Mouse (Mus musculus) neural tube, embryonic 11.5 days (tissue): ENCODE results near the gene Arf6. TPM values are rescaled to one million over a fixed set of nuclear protein-coding genes. Genes with fewer than 3 reads are reported as not detected.

Experiments used
- ATAC-seq: fragments of 200-750 bp; cut with Nextera tagmentation; 2 replicates; pipeline ENCODE4 v1.8.0; 2017; ENCODE audit warnings: moderate number of reproducible peaks, mild to moderate bottlenecking, moderate TSS enrichment, moderate library complexity; ENCODE audit not compliant: insufficient read depth, low FRiP score, low TSS enrichment
- DNase-seq: peaks from one replicate; pipeline ENCODE4 v3.0.0-alpha.2; 2015; ENCODE audit warnings: low spot score
- H3K27ac ChIP-seq: fragments of 300-500 bp; sonication (generic); 2 replicates; pipeline ENCODE4 v1.5.1; 2014; ENCODE audit warnings: low read depth, mild to moderate bottlenecking, low read length
- H3K27me3 ChIP-seq: fragments of 300-500 bp; sonication (generic); 2 replicates; pipeline ENCODE4 v1.6.1; 2014; ENCODE audit warnings: mild to moderate bottlenecking, low read length, mixed read lengths; ENCODE audit not compliant: control insufficient read depth, insufficient read depth
- H3K36me3 ChIP-seq: fragments of 300-500 bp; sonication (generic); 2 replicates; pipeline ENCODE4 v1.6.1; 2014; ENCODE audit warnings: mild to moderate bottlenecking, low read length, moderate library complexity, mixed read lengths; ENCODE audit not compliant: control insufficient read depth, insufficient read depth
- H3K4me1 ChIP-seq: fragments of 300-500 bp; sonication (generic); 2 replicates; pipeline ENCODE4 v1.6.1; 2014; ENCODE audit warnings: low read length, mixed read lengths; ENCODE audit not compliant: control insufficient read depth, insufficient read depth
- H3K4me2 ChIP-seq: fragments of 300-500 bp; sonication (generic); 2 replicates; pipeline ENCODE4 v1.6.1; 2014; ENCODE audit warnings: low read depth, mild to moderate bottlenecking, moderate library complexity
- H3K4me3 ChIP-seq: fragments of 300-500 bp; sonication (generic); 2 replicates; pipeline ENCODE4 v1.5.1; 2014; ENCODE audit warnings: low read depth, low read length
- H3K9ac ChIP-seq: fragments of 300-500 bp; sonication (generic); 2 replicates; pipeline ENCODE4 v1.6.1; 2014; ENCODE audit warnings: mild to moderate bottlenecking, low read length
- H3K9me3 ChIP-seq: fragments of 300-500 bp; sonication (generic); 2 replicates; pipeline ENCODE4 v1.6.1; 2016; ENCODE audit warnings: low read length; ENCODE audit not compliant: control insufficient read depth
- WGBS: fragments of 180-500 bp; shearing (Covaris S2); extraction: QIAGEN DNeasy Blood & Tissue Kit; methylation state at CpG from one replicate; pipeline ENCODE4 v1.1.7; 2014; 5-methylcytosine and 5-hydroxymethylcytosine counted together
- polyA plus RNA-seq: library from polyadenylated mRNA; unstranded; fragments of >200 nt; fragmentation: Nextera tagmentation; extraction: Ambion mirVana; gene quantifications from 2 replicates; pipeline ENCODE4 v1.2.1, GENCODE M21; 2014

Gene Arf6
- 52.4 and 55.8 TPM in 2 replicates for polyA plus RNA-seq

- WGBS = under 1% methylated on average over 102 of the region's 121 CpGs
- H3K36me3 ChIP-seq = no peaks in the 10 kb centered on the region
Measured at GRCm38 (mm10) chr12:69371854-69372671, at the start of gene Arf6, which contains the start of gene Gm9887. Gene Arf6 (plus strand): TSS chr12:69372150. Gene Gm9887 (minus strand): TSS chr12:69372458.

DNA sequence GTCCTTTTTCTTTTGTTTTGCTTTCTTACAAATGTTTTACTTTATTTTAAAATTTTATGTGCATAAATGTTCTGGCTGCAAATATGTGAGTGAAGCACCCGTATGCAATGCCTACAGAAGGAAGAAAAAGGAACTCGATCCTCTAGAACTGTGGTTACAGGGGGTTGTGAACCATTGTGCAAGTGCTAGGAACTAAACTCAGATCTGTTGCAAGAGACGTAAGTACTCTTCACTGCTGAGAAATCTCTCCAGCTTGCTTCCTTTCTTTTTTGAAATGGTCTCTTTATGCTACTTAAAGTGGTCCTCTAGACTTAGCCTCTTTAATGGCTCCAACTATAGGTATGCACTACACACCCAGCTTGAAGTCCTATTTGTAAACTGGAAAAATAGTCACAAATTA is 40.8 kb upstream of the Arf6 start:
- no peak for DNase-seq
- Histone ChIP-seq H3K36me3 (peaks cover 7% of the 10 kb centered on the region), H3K9ac (no peak overlapping the region), H3K4me3 (no peak overlapping the region), H3K4me1 (no peaks in the 10 kb centered on the region), H3K27ac (no peak overlapping the region), H3K9me3 (no peaks in the 10 kb centered on the region), H3K27me3 (no peaks in the 10 kb centered on the region), H3K4me2 (no peak overlapping the region)
- 94% methylated on average over 3 of the region's 3 CpGs for WGBS
- no peak for ATAC-seq

More at GRCm38 (mm10) chr12:69371854-69372671, at the start of gene Arf6, which contains the start of gene Gm9887:
- peak within 1 kb of the TSS; percentile 99 for H3K4me3 ChIP-seq
- H3K9ac ChIP-seq = peak within 1 kb of the TSS; percentile 94
- peak within 1 kb of the TSS; percentile 85 for H3K27ac ChIP-seq
- peaks cover 10% of the 10 kb centered on the region for H3K4me1 ChIP-seq
- DNase-seq (peak; percentile 99), ATAC-seq (peak; percentile 92)
- H3K27me3 ChIP-seq = no peaks in the 10 kb centered on the region
- no peaks in the 10 kb centered on the region for H3K9me3 ChIP-seq
- peak within 1 kb of the TSS; percentile 76 for H3K4me2 ChIP-seq

DNA sequence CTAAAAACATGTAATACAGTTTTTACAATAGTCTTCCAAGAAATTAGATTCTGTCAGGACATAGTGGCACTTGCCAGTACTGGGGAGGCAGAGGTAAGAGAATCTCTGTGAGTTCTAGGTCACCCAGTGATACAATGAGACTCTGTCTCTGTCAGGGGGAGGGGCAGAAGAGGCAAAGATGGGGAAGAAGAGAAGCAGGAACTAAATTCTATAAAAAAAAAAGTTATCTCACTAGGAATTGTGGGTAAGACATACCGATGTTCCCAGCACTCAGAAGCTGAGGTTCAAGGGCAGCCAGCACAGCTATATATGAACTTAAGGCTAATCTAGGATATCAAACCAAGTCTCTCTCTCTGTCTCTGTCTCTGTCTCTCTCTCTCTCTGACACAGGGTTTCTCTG is 39.8 kb upstream of the Arf6 start:
- H3K4me2 ChIP-seq = no peak overlapping the region
- H3K27ac ChIP-seq = no peak overlapping the region
- H3K4me3 ChIP-seq = no peak overlapping the region
- no peaks in the 10 kb centered on the region for H3K27me3 ChIP-seq
- no peak overlapping the region for H3K9ac ChIP-seq
- H3K36me3 ChIP-seq = peaks cover 7% of the 10 kb centered on the region
- 100% methylated on average over 1 of the region's 1 CpGs for WGBS
- ATAC-seq (no peak), DNase-seq (no peak)
- H3K4me1 ChIP-seq = no peaks in the 10 kb centered on the region
- no peaks in the 10 kb centered on the region for H3K9me3 ChIP-seq

DNA sequence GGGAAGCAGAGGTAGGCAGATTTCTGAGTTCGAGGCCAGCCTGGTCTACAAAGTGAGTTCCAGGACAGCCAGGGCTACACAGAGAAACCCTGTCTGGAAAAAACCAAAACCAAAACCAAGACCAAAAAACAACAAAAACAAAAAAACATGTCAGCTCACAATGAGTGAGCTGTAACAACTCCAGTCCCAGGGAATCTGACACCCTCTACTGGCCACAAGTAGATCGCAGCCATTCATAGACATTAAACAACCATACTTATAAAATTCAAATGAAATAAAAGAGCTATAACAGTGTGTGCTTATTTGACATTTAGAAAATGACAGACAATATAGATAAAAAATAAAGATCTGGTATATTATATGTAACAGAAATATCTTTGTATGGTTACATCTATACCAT is 38.4 kb upstream of the Arf6 start:
- WGBS = 92% methylated on average over 2 of the region's 2 CpGs
- DNase-seq (peak; percentile 23), ATAC-seq (no peak)
- Histone ChIP-seq H3K4me2 (no peak overlapping the region), H3K36me3 (peaks cover 4% of the 10 kb centered on the region; the same call in 1 of the 2 replicates), H3K4me3 (no peak overlapping the region), H3K27me3 (no peaks in the 10 kb centered on the region), H3K4me1 (no peaks in the 10 kb centered on the region), H3K27ac (no peak overlapping the region), H3K9me3 (no peaks in the 10 kb centered on the region), H3K9ac (no peak overlapping the region)

- DNase-seq (no peak), ATAC-seq (no peak)
- Histone ChIP-seq H3K27ac (no peak overlapping the region), H3K4me1 (no peaks in the 10 kb centered on the region), H3K9ac (no peak overlapping the region), H3K4me2 (no peak overlapping the region), H3K4me3 (no peak overlapping the region), H3K36me3 (peaks cover 4% of the 10 kb centered on the region), H3K9me3 (no peaks in the 10 kb centered on the region), H3K27me3 (no peaks in the 10 kb centered on the region)
- 89% methylated on average over 2 of the region's 2 CpGs for WGBS
Measured at GRCm38 (mm10) chr12:69349928-69350327, 22.0 kb upstream of the Arf6 start.

DNA sequence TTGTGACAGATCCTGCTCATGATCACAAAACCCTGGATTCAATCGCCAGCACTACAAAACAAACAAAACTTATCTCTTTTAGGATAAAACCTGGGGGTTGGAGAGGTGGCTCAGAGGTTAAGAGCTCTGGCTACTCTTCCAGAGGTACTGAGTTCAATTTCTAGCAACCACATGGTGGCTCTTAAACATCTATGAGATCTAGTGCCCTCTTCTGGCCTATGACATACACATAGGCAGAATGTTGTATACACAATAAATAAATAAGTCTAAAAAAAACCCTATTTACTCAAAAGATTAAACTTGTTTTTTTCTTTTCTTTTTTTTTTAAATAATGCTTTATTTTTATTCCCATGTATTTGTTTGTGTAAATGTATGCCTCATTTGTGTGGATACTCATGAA is 20.3 kb upstream of the Arf6 start:
- Histone ChIP-seq H3K27me3 (no peaks in the 10 kb centered on the region), H3K9ac (no peak overlapping the region), H3K9me3 (no peaks in the 10 kb centered on the region), H3K4me3 (no peak overlapping the region), H3K4me2 (no peak overlapping the region), H3K4me1 (no peaks in the 10 kb centered on the region; the same call in 1 of the 2 replicates), H3K36me3 (peaks cover 4% of the 10 kb centered on the region), H3K27ac (no peak overlapping the region)
- 97% methylated on average over 1 of the region's 1 CpGs for WGBS
- ATAC-seq (no peak), DNase-seq (no peak)

DNA sequence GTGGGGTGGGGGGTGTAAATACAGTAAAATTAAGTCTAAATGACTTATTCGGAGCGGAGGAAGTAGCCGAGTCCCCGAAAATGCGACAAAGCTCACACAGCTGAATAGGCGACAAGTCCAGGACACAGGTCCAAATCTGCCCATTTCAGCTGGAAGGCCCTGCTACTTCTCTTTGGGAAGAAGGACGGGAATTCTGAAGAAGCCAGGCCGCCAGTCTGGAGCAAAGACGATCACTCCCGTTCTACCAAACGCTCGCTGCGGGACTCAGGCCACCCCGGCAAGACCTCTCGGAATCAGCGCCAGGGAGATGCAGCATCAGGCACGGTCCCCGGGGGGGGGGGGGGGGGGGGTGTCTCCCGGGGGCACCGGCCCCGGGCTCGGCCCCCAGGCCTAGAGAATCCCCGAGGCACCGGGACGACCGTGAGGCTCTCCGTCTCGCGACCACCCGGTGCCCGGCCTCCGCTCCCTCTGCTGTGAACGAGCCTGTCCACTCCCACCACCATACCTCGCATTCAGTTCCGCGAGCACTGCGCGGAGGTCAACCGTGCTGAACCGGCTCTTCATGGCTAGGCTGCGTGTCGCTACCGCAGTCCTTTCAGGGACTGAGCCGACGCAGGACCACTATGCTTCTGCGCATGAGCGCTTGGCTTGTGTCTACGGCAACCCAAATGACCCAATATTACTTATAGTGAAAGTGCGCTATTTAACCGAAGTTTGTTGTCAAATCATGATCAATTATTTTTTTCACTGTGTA is 15.2 kb upstream of the Arf6 start, which contains the start of gene Nemf:
Gene Nemf, minus strand, starts transcription at position 620 of the 754 bp plus-strand sequence.
- H3K4me1 ChIP-seq = no peaks in the 10 kb centered on the region; the same call in 1 of the 2 replicates
- H3K9ac ChIP-seq = peak within 1 kb of the TSS; percentile 83
- no peaks in the 10 kb centered on the region for H3K27me3 ChIP-seq
- peak within 1 kb of the TSS; percentile 95 for H3K4me3 ChIP-seq
- no peaks in the 10 kb centered on the region for H3K9me3 ChIP-seq
- peak; percentile 87 for DNase-seq
- peaks cover 2% of the 10 kb centered on the region; the same call in 1 of the 2 replicates for H3K36me3 ChIP-seq
- peak within 1 kb of the TSS; percentile 81 for H3K4me2 ChIP-seq
- peak within 1 kb of the TSS; percentile 82 for H3K27ac ChIP-seq
- WGBS = 1% methylated on average over 43 of the region's 50 CpGs
- ATAC-seq = peak; percentile 47

DNA sequence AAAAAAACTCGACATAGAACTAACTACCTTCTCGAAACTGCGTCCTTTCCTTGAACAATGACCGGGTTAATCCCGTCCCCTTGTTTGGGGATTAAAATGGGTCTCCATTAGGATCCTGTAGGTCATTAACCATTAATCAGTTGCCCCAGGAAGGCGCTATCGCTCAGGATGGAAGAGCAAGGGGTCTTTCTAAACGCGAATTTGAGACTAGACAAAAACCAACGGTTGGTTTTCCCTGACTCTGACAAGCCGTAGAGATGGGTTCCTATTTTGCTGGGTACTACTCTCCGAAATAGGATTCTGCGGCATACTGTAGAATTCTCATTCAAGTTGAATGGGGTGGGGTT is 14.7 kb upstream of the Arf6 start:
- peak overlapping the region; percentile 52 for H3K9ac ChIP-seq
- H3K27me3 ChIP-seq = no peaks in the 10 kb centered on the region
- no peak for DNase-seq
- H3K4me1 ChIP-seq = no peaks in the 10 kb centered on the region; the same call in 1 of the 2 replicates
- H3K27ac ChIP-seq = no peak overlapping the region; the same call in 1 of the 2 replicates
- no peak for ATAC-seq
- H3K9me3 ChIP-seq = no peaks in the 10 kb centered on the region
- peak overlapping the region; percentile 81 for H3K4me2 ChIP-seq
- peak overlapping the region; percentile 95 for H3K4me3 ChIP-seq
- WGBS = 5% methylated on average over 13 of the region's 13 CpGs
- peaks cover 2% of the 10 kb centered on the region; the same call in 1 of the 2 replicates for H3K36me3 ChIP-seq
